Mouse (Mus musculus) left cerebral cortex, postnatal 36 days (tissue): Measurements from ENCODE around the gene Prlhr. TPM values are rescaled to one million over a fixed set of nuclear protein-coding genes. Genes with fewer than 3 reads are reported as not detected.
A peak's percentile ranks its signal among the peaks of the same experiment; 100 is the strongest.

Source experiments
- DNase-seq, 2 experiments: peaks; one replicate each; pipeline ENCODE4 v3.0.0; 2021 to 2022; ENCODE audit warnings: low spot score in 2 of 2, mixed read lengths in 1 of 2
- intact Hi-C: fragments of 180-260 bp; cut with DNase I; formaldehyde crosslinking; loops from one replicate; pipeline ENCODE4 v1.15.1; 2025
- total RNA-seq, 2 experiments: library from RNA; stranded (reverse); gene quantifications; 2 replicates each; pipeline ENCODE4 v1.2.3; 2021

The Prlhr gene
- total RNA-seq, result not detected

DNA sequence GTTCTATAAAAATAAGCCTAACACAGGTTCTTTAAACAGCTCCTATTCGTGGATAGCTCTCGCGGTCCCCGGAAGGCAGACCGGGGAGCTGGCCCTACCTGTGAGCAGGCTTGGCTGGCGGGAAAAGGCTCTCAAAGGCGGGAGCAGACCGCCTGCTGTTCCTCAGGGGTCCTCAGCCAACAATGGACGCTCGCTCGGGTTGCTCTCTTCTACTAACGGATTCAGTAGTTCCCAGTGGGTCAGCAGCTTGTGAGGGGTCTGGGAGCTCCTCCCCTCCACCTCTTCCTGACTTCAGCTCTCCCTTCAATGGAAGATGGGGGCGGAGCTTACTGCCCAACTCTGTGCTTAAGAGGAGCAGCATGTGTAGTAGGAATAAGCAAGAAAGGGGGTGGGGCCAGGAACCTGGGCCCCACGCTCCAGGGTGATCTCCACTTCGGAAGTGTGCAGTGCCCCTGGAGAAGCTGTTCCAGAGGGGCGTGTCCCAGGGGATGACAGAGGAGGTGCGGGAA lies at the start of gene Prlhr:
TSS of gene Prlhr (minus strand) at position 51 of the 509 bp plus-strand sequence.
- no peak for DNase-seq
- intact Hi-C loops, result loop anchor here (10.0 kb wide), 1 partner anchor 86 kb away; no protein-coding TSS in a partner anchor

DNA sequence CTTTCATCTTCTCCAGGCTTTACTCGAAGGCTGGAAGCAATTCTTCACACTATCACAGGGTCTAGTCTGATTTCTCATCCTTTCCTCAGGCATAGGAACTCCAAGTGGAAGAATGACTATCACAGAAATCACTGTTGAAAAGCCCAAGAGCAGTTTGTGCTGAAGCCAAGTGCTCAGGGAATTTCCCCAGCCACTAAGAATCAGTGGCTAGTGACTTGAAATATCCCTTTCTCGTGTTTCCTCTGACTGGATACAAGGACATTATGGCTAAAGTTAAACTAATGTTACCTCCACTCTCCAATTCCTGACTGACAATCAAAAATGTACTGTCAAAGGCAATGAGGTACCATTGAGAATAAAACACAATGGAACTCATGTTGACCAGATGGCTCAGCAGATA lies 47.0 kb upstream of the Prlhr start:
- DNase-seq, result no peak
- intact Hi-C loops, result no loop called here

DNA sequence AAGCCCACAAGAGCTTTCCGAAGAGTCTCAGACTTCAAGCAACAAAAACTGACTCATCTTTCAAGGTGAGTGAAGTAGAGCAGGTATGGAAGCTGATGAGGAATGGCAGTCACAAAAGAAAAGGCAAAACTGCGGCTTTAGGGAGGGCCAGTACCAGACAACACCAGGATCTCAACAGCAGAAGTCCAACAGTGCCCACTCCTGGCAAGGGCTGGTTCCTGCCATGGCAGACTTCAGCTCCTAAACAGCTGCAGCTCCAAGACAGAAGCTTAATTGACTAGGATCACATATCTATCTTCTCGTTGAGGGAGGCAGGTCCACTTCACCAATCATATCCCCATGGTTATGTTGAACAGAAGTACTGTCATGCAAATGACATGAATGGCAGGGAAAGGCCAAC lies 45.3 kb upstream of the Prlhr start:
- DNase-seq, result no peak
- intact Hi-C loops, result no loop called here

DNA sequence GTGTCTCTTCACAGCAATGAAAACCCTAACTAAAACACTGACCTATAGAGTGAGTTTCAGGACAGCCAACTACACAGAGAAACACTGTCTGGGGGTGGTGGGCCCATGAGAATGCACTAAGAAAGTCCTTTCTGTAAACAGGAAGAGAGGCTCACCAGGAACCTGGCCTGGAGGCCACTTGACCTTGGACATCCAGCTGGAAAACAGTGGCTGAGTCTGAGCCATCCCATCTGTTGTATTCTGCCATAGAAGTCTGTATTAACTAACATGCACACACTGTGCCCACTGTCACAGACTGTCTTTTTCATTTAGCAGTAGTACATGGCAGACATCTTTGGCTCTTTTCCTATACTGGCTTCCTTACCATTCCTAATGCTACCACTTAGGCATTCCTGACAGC lies 32.1 kb upstream of the Prlhr start:
- intact Hi-C loops, result no loop called here
- DNase-seq, result no peak

DNA sequence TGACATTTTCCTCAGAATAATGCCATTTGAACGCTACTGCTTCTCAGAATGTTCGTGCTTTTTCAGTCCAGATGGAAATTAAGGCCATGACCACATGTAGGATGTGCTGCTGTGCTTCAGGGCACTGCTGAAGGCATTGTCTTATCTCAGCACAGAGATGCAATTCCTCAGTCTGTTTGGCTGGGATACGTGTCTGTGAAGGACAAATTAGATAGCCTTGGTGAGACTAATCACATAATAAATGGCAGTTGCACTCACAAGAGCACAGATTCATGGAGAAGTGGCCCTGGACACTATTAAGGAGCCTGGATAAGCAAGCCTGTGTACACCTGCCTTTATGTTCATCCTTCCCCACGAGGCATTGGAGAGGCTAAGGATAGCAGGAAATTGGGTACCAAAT lies 29.1 kb upstream of the Prlhr start:
- intact Hi-C loops, result no loop called here
- no peak for DNase-seq

DNA sequence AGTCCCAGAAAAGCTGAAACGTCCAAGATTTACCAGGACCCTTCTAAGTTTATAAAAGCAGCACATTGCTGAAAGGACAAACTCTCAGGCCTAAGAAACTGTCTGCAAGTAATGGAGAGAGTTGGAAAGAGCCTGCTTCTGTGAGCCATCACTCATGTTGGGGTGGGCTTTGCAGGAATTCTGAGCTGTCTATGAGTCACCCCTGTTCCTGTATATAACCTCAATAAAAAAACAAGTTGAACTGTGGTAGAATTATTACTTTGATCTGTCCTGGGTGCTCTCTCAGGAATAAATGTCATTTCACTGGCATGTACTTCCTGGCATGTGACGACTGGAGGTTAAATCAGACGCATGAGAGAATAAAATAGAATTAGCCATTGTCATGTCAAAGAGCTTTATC lies 27.7 kb upstream of the Prlhr start:
- intact Hi-C loops, result no loop called here

DNA sequence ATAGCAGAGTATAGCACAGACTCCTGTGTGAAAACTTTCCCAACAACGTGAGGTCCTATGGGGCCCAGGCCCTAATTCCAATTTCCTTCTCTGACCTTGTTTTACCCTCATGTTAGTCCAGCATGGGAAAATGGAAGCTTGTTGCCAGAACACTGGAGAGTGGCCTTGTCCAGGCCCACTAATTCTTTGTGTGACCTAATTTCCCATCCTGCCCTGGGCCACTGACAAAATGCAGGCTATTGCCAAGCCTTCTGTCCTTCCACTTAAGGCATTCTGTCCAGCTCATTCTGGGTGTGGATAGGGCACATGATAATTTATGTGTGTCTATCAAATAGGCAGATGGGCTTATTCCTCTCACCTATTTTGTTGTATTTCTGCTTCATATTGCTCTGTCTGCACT lies 21.5 kb upstream of the Prlhr start:
- intact Hi-C loops, result no loop called here

More for the DNA sequence above, 27.7 kb upstream of the Prlhr start:
- no peak for DNase-seq

DNA sequence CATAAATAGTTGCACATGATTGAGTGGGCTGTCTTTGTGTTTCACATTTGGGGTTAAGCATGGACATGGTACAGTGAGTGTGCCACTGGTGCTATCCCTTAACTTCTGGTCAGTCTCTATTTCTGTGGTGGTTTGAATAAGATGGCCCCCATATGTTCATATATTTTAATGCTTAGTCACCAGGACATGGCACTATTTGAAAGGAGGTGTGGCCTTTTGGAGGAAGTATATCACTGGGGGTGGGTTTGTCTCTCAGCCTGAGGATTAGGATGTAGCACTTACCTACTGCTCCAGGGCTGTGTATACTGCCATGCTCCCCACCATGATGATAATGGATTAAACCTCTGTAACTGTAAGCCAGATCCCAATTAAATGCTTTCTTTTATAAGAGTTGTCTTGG lies 17.2 kb upstream of the Prlhr start:
- intact Hi-C loops, result no loop called here
- DNase-seq, result no peak

More for the DNA sequence above, 21.5 kb upstream of the Prlhr start:
- DNase-seq, result no peak

DNA sequence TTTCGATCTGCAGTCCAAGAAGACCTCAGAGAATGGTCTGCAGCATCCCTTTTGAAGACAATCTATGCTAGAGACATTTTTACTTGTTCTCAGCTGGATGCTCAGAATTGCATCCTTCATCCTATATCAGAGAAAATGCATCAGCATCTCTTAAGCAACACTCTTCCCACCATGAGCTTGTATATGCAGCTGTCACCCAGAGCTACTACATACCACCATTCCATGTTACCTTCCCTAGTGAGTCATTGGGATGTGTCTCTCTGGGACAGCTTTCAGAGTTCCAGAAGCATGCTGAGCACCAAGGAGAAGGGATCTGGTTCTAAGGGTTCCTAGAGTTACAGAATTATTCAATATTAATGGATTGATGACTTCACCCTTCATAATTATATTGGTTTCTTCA lies 10.8 kb upstream of the Prlhr start:
- no peak for DNase-seq
- intact Hi-C loops, result no loop called here

DNA sequence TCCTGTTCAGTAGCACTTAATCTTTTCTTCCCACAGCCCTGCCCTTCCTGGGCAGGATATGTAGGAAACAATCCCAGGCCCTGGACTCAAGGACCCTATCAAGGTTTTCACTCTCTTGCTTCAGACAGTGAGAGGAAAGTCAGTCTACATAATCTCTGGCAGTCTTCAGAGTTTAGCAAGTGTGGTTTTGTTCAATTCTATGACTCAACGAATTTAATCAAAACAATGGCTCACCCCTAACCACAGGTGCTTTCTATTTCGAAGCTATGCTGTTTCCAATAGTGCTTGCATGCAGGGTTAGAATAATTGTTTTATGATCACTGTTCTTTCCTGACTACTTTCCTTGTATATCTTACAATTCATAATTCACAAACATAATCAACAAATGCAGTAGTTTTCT lies 9.7 kb upstream of the Prlhr start:
- DNase-seq, result no peak
- intact Hi-C loops, result no loop called here

DNA sequence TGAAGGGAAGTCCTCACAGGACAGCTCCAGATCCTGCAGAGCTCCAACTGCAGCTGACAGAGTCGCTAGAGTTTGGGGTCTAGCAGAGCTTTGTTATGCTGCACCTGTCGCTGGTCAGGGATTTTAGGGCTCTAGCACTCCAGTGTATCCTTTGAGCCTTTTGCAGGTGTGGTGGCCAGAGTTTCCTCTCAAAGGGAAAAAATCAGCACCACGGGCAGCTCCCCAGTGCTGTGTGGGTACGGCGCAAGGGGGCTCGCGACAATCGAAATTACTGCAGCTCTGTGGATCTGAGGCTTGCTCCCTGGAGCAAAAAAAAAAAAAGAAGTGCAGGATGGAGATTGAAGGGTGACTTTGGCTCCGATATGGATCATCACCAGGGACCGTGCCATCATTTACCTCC lies 742 bp upstream of the Prlhr start:
- DNase-seq, result no peak
- intact Hi-C loops, result loop anchor here (10.0 kb wide), 1 partner anchor 86 kb away; no protein-coding TSS in a partner anchor

DNA sequence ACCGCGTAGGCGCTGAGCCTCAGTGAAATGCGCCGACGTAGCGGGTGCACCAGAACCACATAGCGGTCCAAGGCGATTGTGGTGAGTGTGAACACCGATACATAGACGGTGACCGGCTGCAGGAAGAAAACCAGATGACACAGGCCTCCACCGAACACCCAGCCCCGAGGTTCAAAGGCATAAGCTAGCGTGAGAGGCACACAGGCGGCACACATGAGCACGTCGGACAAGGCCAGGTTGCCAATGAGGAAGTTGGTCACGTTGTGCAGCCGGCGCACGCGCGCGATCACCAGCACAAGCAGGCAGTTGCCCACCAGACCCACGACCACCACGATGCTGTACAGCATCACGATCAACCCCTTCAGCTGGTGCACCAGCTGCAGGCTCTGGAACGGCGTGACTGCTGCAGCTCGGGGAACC lies 506 bp downstream of the Prlhr start:
- intact Hi-C loops, result loop anchor here (10.0 kb wide), 1 partner anchor 87 kb away; no protein-coding TSS in a partner anchor
- DNase-seq, result no peak

DNA sequence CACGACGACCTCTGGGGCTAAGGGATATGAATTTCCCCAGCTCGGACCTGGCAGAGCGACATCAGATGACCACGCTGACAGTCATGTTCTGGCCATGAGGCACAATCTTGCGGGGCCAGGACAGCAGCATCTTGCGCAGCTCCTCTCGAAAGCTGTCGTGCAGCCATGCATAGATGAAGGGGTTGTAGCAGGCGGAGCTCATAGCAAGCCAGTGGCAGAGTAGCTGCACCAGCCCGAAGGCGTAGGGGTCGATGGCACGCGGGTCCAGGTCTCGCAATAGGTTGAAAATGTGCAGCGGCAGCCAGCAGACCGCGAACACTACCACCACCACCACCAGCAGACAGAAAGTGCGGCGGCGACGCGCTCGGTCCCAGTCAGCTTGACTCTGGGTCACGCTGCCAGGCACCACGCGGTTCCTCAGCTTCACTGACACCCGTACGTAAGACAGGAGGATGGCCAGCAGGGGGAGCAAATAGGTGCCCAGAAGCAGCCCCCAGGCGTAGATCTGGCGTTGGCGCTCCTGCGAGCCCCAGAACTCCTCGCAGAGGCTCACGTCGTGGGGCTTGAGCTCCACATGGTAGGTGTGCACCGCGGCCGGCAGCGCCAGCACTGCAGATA lies 1.0 kb downstream of the Prlhr start:
- intact Hi-C loops, result loop anchor here (10.0 kb wide), 1 partner anchor 88 kb away; no protein-coding TSS in a partner anchor
- peak; percentile 57 for DNase-seq

DNA sequence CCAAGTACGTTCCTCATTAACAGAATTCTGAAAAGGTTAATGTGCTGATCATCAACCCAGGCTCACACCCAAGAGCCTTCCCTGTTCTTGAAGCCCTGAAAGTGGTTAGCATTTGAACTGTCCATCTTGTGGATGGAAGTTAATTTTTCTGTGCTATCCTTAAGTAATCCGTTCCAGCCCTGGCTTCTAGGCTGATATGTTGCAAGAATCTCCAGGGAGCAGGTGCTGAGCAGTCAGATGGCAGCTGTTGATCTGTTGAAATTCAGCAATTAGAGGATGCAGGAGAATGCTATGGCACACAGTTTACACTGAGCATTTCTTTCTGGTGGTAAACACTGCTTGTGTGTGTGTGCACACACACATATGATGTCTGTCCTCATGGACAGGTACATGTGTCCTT lies 2.4 kb downstream of the Prlhr start:
- DNase-seq, result no peak
- intact Hi-C loops, result loop anchor here (10.0 kb wide), 1 partner anchor 89 kb away; no protein-coding TSS in a partner anchor

DNA sequence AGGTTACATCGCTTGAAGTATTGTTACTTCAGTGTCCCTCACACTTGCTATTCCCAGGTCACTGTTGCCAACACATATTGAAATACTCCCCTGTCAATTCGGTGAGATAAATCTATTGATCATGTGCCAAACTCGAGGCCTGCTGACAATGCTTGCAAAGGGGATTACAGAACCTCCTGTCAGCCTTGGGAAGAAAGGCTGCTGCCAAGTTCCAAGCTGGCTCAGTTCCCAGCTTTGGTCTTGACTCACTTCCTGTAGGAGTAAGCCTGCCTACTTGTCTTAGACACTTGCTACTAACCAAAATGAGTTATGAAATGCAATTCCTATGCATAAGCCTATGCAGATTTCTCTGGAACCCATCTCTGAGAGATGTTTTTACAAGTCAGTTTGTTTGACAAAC lies 4.2 kb downstream of the Prlhr start:
- intact Hi-C loops, result loop anchor here (10.0 kb wide), 1 partner anchor 91 kb away; no protein-coding TSS in a partner anchor
- peak; percentile 78 to 82 for DNase-seq

DNA sequence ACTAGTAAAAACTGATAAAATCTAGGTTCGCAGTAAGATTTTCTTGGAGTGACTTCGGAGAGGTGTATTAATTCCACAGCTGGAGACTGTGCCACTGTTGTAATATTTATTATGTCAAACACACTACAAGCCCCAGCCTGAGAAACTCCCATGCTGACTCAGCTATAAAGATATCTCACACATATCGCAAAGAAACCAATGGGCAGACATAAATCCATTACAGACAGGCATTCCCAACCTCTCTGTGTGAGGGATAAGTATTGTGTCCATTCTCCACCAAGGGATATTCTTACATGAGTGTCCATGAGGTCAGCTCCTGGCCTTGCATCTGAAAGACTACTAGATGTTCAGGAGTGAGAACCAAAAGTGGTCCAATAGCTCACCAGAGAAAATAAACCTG lies 4.7 kb downstream of the Prlhr start:
- intact Hi-C loops, result loop anchor here (10.0 kb wide), 1 partner anchor 91 kb away; no protein-coding TSS in a partner anchor
- DNase-seq, result no peak

DNA sequence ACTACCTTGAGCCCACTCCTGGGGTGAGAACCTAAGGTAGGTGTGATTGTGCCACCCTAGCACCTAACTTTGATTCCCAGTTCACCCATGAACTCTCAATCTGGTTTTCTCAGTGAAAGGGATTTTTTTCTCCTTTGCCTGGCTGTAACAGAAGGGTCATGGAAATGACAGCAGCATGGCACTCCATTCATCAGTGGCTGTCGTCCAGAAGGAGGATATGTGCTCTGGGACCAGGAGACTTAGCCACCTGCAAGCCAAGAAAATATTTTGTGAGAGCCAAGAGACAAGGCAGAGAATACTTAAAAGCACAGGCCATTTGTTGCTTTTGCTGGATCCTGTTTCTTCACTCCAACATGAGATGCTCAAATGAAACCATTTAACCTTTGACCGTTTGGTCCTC lies 6.6 kb downstream of the Prlhr start:
- intact Hi-C loops, result loop anchor here (10.0 kb wide), 1 partner anchor 93 kb away; no protein-coding TSS in a partner anchor
- no peak for DNase-seq

DNA sequence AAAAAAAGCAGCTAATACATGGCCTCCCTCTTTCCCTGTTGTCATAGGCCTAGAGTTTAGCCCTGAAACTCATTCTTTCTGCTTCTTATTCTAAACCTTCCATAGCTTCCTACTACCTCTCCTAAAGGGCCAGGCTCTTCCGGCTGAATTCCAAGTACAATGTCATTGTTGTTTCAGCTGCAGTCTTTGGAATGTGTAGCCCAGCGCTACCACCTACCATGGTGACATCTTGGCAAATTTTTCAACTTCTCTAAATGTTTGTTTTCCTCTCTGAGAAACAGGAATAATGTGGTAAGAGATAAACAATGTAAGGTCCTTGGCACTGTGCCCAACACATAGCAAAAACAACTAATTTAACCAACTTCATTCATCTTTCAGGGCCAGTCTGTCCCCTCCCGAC lies 8.4 kb downstream of the Prlhr start:
- DNase-seq, result no peak

DNA sequence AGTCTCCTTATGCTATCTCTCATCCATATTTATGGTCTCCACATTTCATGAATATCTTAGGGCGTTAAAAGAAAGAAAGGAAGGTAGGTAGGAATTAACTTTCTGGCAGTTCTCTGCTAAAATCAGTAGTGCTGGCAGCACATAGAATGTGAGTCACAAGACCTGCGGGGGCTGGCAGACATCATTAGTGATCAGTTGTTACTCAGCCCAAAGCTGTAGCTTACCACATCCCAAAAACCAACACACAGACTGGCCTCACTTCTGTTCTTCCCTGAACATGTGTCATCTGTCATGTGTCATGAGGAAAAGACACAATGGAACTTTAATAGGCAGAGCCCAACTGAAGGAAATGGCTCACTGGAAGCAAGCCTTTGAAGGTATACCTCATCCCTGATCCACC lies 9.0 kb downstream of the Prlhr start:
- no peak for DNase-seq
- intact Hi-C loops, result no loop called here

More for the DNA sequence above, 8.4 kb downstream of the Prlhr start:
- intact Hi-C loops, result loop anchor here (10.0 kb wide), 1 partner anchor 95 kb away; no protein-coding TSS in a partner anchor

DNA sequence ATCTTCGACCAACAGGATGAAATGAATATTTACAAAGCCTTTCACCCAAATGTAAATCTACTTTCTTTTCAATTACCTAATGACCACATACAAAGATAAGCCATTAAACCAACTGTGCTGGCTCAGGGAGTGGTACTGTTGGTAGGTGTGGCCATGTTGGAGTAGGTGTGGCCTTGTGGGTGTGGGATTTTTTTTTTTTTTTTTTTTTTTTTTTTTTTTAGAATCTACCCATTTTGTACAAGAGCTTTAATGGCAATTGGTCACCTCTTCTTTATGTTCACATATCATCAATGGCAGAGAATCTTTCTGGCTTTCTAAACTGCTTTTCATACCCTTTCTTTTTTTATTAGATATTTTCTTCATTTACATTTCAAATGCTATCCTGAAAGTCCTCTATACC lies 12.3 kb downstream of the Prlhr start:
- intact Hi-C loops, result no loop called here
- DNase-seq, result no peak

DNA sequence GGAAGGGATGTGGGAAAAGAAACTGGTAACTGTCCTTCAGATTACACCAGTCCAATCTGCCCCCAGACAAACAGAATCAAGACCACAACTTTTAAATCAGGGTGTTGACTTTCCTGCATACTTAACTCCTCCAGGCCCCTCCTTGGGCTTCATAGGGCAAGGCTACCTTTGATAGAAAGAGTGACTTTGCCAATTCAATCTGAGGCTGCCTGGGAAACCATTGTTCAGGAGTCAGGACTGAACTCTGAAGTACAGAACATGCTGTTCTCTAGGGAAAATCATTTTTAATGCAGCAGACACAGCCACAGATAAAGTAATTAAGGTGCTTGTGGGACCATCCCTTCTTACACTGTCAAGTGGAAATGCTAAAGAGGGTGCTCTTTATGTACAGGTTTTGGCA lies 27.6 kb downstream of the Prlhr start:
- intact Hi-C loops, result no loop called here

More for the DNA sequence above, 27.6 kb downstream of the Prlhr start:
- DNase-seq, result no peak
